Mouse (Mus musculus): ENCODE data around the gene Bard1.

DNA sequence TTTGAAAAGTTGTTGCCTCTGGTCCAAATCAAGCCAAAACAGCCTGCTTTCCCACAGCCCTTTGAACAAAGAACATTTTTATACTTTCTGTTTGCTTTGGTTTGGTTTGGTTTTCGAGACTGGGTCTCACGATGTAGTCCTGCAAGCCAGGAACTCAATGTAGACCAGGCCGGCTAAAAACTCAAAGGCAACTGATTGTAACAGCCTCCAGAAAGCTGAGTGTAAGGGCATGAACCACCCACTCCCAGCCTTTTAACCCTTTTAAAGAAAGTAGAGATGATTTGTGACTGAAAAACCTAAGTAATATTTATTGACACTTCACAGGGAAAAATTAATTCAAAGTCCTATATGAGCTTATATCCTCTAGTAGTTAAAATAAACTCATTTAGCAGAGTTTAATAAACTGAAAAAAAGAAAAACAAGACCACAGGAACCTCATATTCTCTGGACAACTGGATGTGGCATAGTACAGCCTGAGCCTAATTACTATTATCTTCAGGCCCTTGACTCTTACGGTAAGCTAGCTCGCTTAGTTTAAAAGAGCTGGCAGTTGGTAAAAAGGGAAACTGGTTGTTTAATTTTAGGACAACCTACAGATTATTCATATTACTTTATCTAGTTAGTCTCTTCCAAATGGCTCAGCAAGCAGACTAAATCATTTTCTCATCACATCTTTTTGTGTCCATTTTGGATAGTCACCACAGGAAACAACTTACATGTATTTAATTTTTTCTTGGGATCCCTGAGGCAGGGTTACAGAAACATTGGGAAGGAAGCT is 2.2 kb downstream of the Bard1 start:
- TF ChIP-seq GATA1 (IDR thresholded peaks at IDR 0.05; ENCODE audit: borderline replicate concordance, low read length) (no peak), FLI1 (IDR thresholded peaks at IDR 0.05; ENCODE audit: low read length) (no peak)
